12 mouse cellular contexts compared by ENCODE assay signal in the genomic region with DNA sequence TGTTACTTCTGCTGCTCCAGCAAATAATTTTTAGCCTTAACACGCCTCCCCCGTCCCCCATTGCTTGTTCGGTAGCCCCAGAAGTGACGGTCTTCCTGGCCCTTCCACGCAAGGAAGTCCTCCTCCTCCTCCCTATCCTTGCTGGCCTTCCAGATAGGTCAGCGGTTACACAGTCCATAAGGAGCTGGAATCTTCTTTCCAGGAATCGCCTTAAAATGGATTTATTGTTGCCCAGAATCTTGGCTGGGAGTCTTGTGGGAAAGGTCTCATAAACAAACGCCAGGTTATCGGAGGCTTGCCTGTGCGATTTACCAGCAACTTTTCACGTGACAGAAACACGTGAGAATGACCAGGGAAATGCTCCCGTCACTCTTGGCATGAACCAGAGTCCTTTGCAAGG.
DNase-seq lines count a peak whose midpoint lies in the region; ATAC-seq and TF ChIP-seq lines count a peak whose summit lies in the region.
"Had no signal": no experiment of that assay in that cellular context is flagged by ENCODE, and none has a peak within 500 bp of the region (broad histone marks: within the 10 kb centered on the region; RNA-seq: fewer than 3 reads in every experiment).

No protein-coding gene starts in this region.

- TF ChIP-seq CTCF in midbrain, postnatal 0 days (IDR thresholded peaks at IDR 0.05), result no peak

- H3K4me1 ChIP-seq in midbrain, postnatal 0 days (ENCODE audit: insufficient read depth, low read length), result no peaks in the 10 kb centered on the region
- H3K4me1 ChIP-seq: embryonic facial prominence, embryonic 12.5 days had no signal

- peak; percentile 39 to 79 for DNase-seq in adrenal gland, adult (ENCODE audit: inconsistent age in 2 of 2, low spot score in 1 of 2)
- no peak for DNase-seq in adrenal gland, adult 18-20 months (ENCODE audit: low spot score in 2 of 2)
- peak; percentile 73 for DNase-seq in adipocyte (ENCODE audit: low spot score)
- DNase-seq in heart, postnatal 14 days, result peak; percentile 57 to 65
- peak; percentile 21 to 45 for DNase-seq in kidney, postnatal 4 days
- DNase-seq in midbrain, postnatal 0 days (ENCODE audit: low spot score), result no peak
- DNase-seq in yolk sac, embryonic 10.5 days (ENCODE audit: low spot score), result no peak
- no peak for DNase-seq in thymus, postnatal 25 days
- DNase-seq: layer of hippocampus, postnatal 36 days; thymus, postnatal 36 days had no signal

- no peaks in the 10 kb centered on the region for H3K27me3 ChIP-seq in midbrain, postnatal 0 days (ENCODE audit: insufficient read depth, low read length)
- H3K27me3 ChIP-seq: embryonic facial prominence, embryonic 12.5 days had no signal

- H3K9ac ChIP-seq in midbrain, postnatal 0 days (replicated peaks; ENCODE audit: low read length, poor library complexity, severe bottlenecking), result no peak overlapping the region
- H3K9ac ChIP-seq: embryonic facial prominence, embryonic 12.5 days; liver, embryonic 14.5 days had no signal

- H3K36me3 ChIP-seq in midbrain, postnatal 0 days (ENCODE audit: insufficient read depth, low read length), result no peaks in the 10 kb centered on the region
- H3K36me3 ChIP-seq: embryonic facial prominence, embryonic 12.5 days had no signal

- H3K27ac ChIP-seq in midbrain, postnatal 0 days (ENCODE audit: low read depth, low read length), result no peak overlapping the region
- H3K27ac ChIP-seq: embryonic facial prominence, embryonic 12.5 days; liver, embryonic 14.5 days had no signal

- intact Hi-C loops in heart, postnatal 14 days (cut with DNase I), result loop anchor here (2.0 to 5.0 kb wide), 3 partner anchors 35 to 93 kb away; no protein-coding TSS in a partner anchor

- H3K9me3 ChIP-seq in midbrain, postnatal 0 days (ENCODE audit: low read length), result no peaks in the 10 kb centered on the region
- H3K9me3 ChIP-seq: embryonic facial prominence, embryonic 12.5 days had no signal

- H3K4me3 ChIP-seq in midbrain, postnatal 0 days (ENCODE audit: low read depth, low read length), result no peak overlapping the region
- H3K4me3 ChIP-seq: embryonic facial prominence, embryonic 12.5 days had no signal

- ATAC-seq in midbrain, postnatal 0 days (ENCODE audit: low FRiP score), result no peak

- WGBS in midbrain, postnatal 0 days, result 84% methylated on average over 13 of the region's 13 CpGs

- H3K4me2 ChIP-seq in midbrain, postnatal 0 days (ENCODE audit: low read depth, low read length, poor library complexity, severe bottlenecking), result no peak overlapping the region
- H3K4me2 ChIP-seq: embryonic facial prominence, embryonic 12.5 days had no signal

Comparison
In these comparisons a context has a peak if more than half of its experiments do, and no peak if none do; other contexts are left out.
1. DNase-seq: peak in adrenal gland, adult (2 of 2), adipocyte (single experiment), heart, postnatal 14 days (2 of 2) and kidney, postnatal 4 days (2 of 2); none in adrenal gland, adult 18-20 months (0 of 2), midbrain, postnatal 0 days (single experiment), yolk sac, embryonic 10.5 days (single experiment) and thymus, postnatal 25 days (single experiment).